Mouse (Mus musculus): ENCODE results near the gene Crebl2. TPM values are rescaled to one million over a fixed set of nuclear protein-coding genes. Genes with fewer than 3 reads are reported as not detected.

Gene Crebl2
- total and polyA plus RNA-seq, 3 experiments = 1.4 to 2.2 (median 1.5) TPM

DNA sequence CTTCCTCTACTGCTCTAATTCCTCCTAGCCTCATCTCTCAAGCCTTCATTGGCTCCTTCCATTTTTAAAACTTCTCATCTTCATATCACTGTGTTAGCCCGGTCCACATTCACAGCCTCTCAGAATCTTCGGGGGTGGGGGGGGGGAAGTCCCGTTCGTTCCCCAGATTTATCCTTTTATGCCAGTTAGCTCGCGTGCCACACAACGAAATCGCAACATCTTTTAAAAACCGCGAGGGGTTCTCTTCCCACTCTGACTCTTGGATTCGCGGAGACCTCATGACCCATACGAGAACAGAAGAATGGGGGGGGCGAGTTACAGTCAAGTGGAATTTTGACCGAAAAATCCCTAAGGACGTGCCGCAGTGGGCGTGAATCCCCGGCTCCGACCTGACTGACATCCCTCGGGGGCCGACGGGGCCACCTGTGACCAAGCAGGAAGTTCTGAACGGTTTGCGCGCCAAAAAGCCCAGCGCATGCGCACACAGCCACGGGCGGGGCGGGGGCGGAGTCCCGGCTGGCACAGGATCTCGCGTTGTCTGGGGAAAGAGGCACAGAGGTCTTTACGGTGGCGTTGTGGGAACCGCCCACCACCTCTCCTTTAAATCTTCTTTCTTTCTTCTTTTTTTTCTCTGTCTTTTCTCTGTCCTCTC is 67.6 kb downstream of the Crebl2 start (continued):
- TF ChIP-seq TCF12 (IDR thresholded peaks at IDR 0.05; ENCODE audit: low read depth, low read length) = peak; percentile 93
- no peak for TF ChIP-seq GABPA (IDR thresholded peaks at IDR 0.05; ENCODE audit: insufficient replicate concordance, low read depth, low read length)
- TF ChIP-seq CHD1 (IDR thresholded peaks at IDR 0.05; ENCODE audit: low read depth, low read length) = peak; percentile 56; the same call in 1 of the 2 replicates
- 0 out of 2 replicates have a peak, but pooled peaks have one; percentile 9 for TF ChIP-seq MAFK (IDR thresholded peaks at IDR 0.05; ENCODE audit: insufficient replicate concordance, low read length)
- TF ChIP-seq ELF1 (IDR thresholded peaks at IDR 0.05; ENCODE audit: low read depth, low read length) = peak; percentile 96
- no peak; the same call in 1 of the 2 replicates for TF ChIP-seq USF1 (IDR thresholded peaks at IDR 0.05; ENCODE audit: low read depth, low read length)
- TF ChIP-seq ZKSCAN1 (IDR thresholded peaks at IDR 0.05; ENCODE audit: borderline replicate concordance, low read depth, low read length) = no peak
- TF ChIP-seq NRF1 (IDR thresholded peaks at IDR 0.05; ENCODE audit: low read depth, low read length) = peak; percentile 88
- no peak; the same call in none of the 2 replicates for TF ChIP-seq ZMIZ1 (IDR thresholded peaks at IDR 0.05; ENCODE audit: low read depth, low read length)
- peak; percentile 95 for TF ChIP-seq BHLHE40 (IDR thresholded peaks at IDR 0.05; ENCODE audit: low read depth, low read length)
- peak; percentile 92 for TF ChIP-seq KAT2A (IDR thresholded peaks at IDR 0.05; ENCODE audit: insufficient replicate concordance, low read length)
- peak; percentile 83; the same call in 1 of the 2 replicates for TF ChIP-seq POLR2AphosphoS2 (IDR thresholded peaks at IDR 0.05; ENCODE audit: low read depth, low read length)

DNA sequence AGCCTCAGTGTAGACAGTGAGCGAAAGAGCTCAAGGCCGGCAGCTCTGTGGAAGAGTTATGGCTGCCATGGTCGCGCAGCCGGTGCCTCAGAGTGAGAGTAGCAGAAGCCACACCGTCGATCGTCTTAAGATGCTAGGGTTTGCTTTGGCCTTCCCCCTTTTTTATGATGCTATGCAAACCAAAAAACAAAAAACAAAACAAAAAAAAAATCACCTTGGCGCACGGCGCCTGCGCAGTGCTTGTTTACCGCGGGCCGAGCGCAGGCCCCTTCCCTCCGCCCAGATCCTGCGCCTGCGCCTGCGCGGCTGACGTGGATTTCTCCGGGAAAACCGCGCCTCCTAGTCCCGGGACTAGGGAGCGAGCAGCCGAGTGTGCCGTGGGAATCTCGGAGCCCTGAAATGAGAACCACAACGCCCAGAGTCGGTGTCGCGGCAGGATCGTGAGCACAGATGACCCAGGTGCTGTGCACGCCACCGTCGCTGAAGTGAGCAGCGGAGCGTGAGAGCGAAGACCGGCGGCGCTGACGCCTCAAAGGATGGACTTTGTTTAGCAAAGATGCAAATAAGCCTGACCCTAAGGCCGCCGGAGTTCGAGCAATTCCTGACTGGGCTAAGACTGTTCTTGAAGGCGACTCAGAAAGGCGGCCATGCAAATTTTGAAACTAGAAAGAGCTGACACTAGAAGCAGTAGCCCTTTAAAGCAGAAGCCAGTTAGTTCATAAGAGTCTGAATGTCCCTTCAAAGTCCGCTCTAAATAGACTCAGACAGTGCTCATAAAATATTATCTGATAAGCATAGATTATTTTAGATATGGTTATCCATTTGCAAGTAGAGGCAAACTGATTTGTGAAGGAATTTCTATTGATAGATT is 68.4 kb downstream of the Crebl2 start, which contains the start of gene Gpr19:
TSS of gene Gpr19 (minus strand) at position 484 of the 871 bp plus-strand sequence.
- Histone ChIP-seq H3K79me2 (replicated peaks; ENCODE audit: control insufficient read depth, extremely low read depth, insufficient read depth, poor library complexity, severe bottlenecking) (no peaks in the 10 kb centered on the region), H3K4me2 (ENCODE audit: insufficient read depth, low read depth, poor library complexity, severe bottlenecking) (peak within 1 kb of the TSS; percentile 53), H3K9me3 (replicated peaks; ENCODE audit: low read length) (no peaks in the 10 kb centered on the region), H3K4me3 (replicated peaks in 1 of 3; ENCODE audit: low read depth in 2 of 3, low read length in 2 of 3, poor library complexity in 1 of 3) (peak within 1 kb of the TSS; percentile 66 to 90 (median 72)), H3K27me3 (replicated peaks) (no peaks in the 10 kb centered on the region), H3K9ac (ENCODE audit: insufficient read depth, low read depth) (peak within 1 kb of the TSS; percentile 94), H3K4me1 (ENCODE audit: control insufficient read depth in 1 of 2, insufficient read depth in 2 of 2) (peaks cover 2 to 25% of the 10 kb centered on the region in 2 experiments; a peak in 3 of 4 replicates), H3K36me3 (replicated peaks in 1 of 2; ENCODE audit: control insufficient read depth in 1 of 2, insufficient read depth in 1 of 2, low read length in 1 of 2) (peaks cover 0 to 5% of the 10 kb centered on the region in 2 experiments), H3K27ac (ENCODE audit: insufficient read depth, low read depth) (peak within 1 kb of the TSS; percentile 97)
- dilution Hi-C loops (cut with MboI; ENCODE audit: extremely low pct_ligation_motif_present, extremely low pct_unique_long_range_greater_than_20kb, low sequenced_read_pairs) = no loop called here
- in situ Hi-C loops (cut with MboI; ENCODE audit: low pct_ligation_motif_present, low pct_unique_long_range_greater_than_20kb, low sequenced_read_pairs) = no loop called here
- peak; percentile 88 for DNase-seq (ENCODE audit: extremely low read depth)
- TF ChIP-seq MYC (IDR thresholded peaks at IDR 0.05; ENCODE audit: low read depth, low read length) (peak; percentile 62; the same call in 1 of the 2 replicates), ZC3H11A (IDR thresholded peaks at IDR 0.05; ENCODE audit: low read depth, low read length) (no peak), JUND (conservative IDR thresholded peaks at IDR 0.05; ENCODE audit: low read depth, low read length) (no peak), ELF1 (IDR thresholded peaks at IDR 0.05; ENCODE audit: low read depth, low read length) (peak; percentile 48; the same call in 1 of the 2 replicates), UBTF (IDR thresholded peaks at IDR 0.05; ENCODE audit: low read depth, low read length) (0 out of 2 replicates have a peak, but pooled peaks have one; percentile 32), MAFK (IDR thresholded peaks at IDR 0.05; ENCODE audit: insufficient replicate concordance, low read length) (peak; percentile 55; the same call in 1 of the 2 replicates), JUN (IDR thresholded peaks at IDR 0.05; ENCODE audit: insufficient read depth, low read depth, low read length) (no peak), CTCF (conservative IDR thresholded peaks at IDR 0.05 in 1 of 2, IDR thresholded peaks at IDR 0.05 in 1 of 2; ENCODE audit: low read depth in 2 of 2, low read length in 2 of 2) (0 out of 4 replicates have a peak, but pooled peaks of 1 of the 2 experiments have one; percentile 12), HCFC1 (IDR thresholded peaks at IDR 0.05; ENCODE audit: low read depth, low read length) (peak; percentile 4), IRF4 (IDR thresholded peaks at IDR 0.05; ENCODE audit: low read depth, low read length) (0 out of 2 replicates have a peak, but pooled peaks have one; percentile 74), MEF2A (IDR thresholded peaks at IDR 0.05; ENCODE audit: borderline replicate concordance, low read depth, low read length) (peak; percentile 73; the same call in 1 of the 2 replicates), ZMIZ1 (IDR thresholded peaks at IDR 0.05; ENCODE audit: low read depth, low read length) (peak; percentile 91), CHD2 (IDR thresholded peaks at IDR 0.05; ENCODE audit: low read length) (no peak; the same call in 1 of the 2 replicates), ETS1 (conservative IDR thresholded peaks at IDR 0.05; ENCODE audit: low read depth, low read length) (peak; percentile 86), PAX5 (IDR thresholded peaks at IDR 0.05; ENCODE audit: low read length) (no peak), ZNF384 (IDR thresholded peaks at IDR 0.05; ENCODE audit: low read depth, low read length) (peak; percentile 91), EP300 (IDR thresholded peaks at IDR 0.05; ENCODE audit: low read length) (peak; percentile 65), MXI1 (IDR thresholded peaks at IDR 0.05; ENCODE audit: low read depth, low read length) (peak; percentile 24; the same call in 1 of the 2 replicates), POLR2A (IDR thresholded peaks at IDR 0.05; ENCODE audit: low read depth, low read length) (peak; percentile 87; the same call in 1 of the 2 replicates), TBP (conservative IDR thresholded peaks at IDR 0.05; ENCODE audit: low read depth, low read length) (peak; percentile 91), USF2 (conservative IDR thresholded peaks at IDR 0.05; ENCODE audit: low read depth, low read length) (no peak), MAZ (IDR thresholded peaks at IDR 0.05; ENCODE audit: low read depth, low read length) (peak; percentile 29; the same call in 1 of the 2 replicates), SIN3A (IDR thresholded peaks at IDR 0.05; ENCODE audit: low read length) (peak; percentile 77), SMC3 (IDR thresholded peaks at IDR 0.05; ENCODE audit: low read depth, low read length) (peak; percentile 19)

Measured in CH12.LX (cell line).